Mouse (Mus musculus): ENCODE data around the gene Prkcb.

The Prkcb gene

GRCm38 (mm10) chr7:122395976-122396315 is 107.4 kb downstream of the Prkcb start:
- in situ Hi-C loops (cut with MboI, MseI): loop anchor here (5.0 kb wide), 1 partner anchor 526 kb away; no protein-coding TSS in a partner anchor

GRCm38 (mm10) chr7:122397699-122398098 is 109.1 kb downstream of the Prkcb start:
- in situ Hi-C loops (cut with MboI, MseI): loop anchor here (5.0 kb wide), 1 partner anchor 525 kb away; no protein-coding TSS in a partner anchor

- in situ Hi-C loops (cut with MboI, MseI): no loop called here
Observed at GRCm38 (mm10) chr7:122402041-122402440, 113.5 kb downstream of the Prkcb start.

GRCm38 (mm10) chr7:122403343-122403742 is 114.8 kb downstream of the Prkcb start:
- in situ Hi-C loops (cut with MboI, MseI): no loop called here

GRCm38 (mm10) chr7:122404571-122405393 is 116.2 kb downstream of the Prkcb start:
- in situ Hi-C loops (cut with MboI, MseI): no loop called here

GRCm38 (mm10) chr7:122406625-122407024 is 118.1 kb downstream of the Prkcb start:
- in situ Hi-C loops (cut with MboI, MseI): no loop called here

GRCm38 (mm10) chr7:122409945-122410344 is 121.4 kb downstream of the Prkcb start:
- in situ Hi-C loops (cut with MboI, MseI): no loop called here

GRCm38 (mm10) chr7:122410873-122411272 is 122.3 kb downstream of the Prkcb start:
- in situ Hi-C loops (cut with MboI, MseI): no loop called here

GRCm38 (mm10) chr7:122413231-122413630 is 124.7 kb downstream of the Prkcb start:
- in situ Hi-C loops (cut with MboI, MseI): no loop called here

GRCm38 (mm10) chr7:122414146-122414545 is 125.6 kb downstream of the Prkcb start:
- in situ Hi-C loops (cut with MboI, MseI): no loop called here

- in situ Hi-C loops (cut with MboI, MseI): no loop called here
Observed at GRCm38 (mm10) chr7:122414608-122415007, 126.1 kb downstream of the Prkcb start.

GRCm38 (mm10) chr7:122415387-122415786 is 126.8 kb downstream of the Prkcb start:
- in situ Hi-C loops (cut with MboI, MseI): no loop called here

GRCm38 (mm10) chr7:122415904-122416303 is 127.4 kb downstream of the Prkcb start:
- in situ Hi-C loops (cut with MboI, MseI): no loop called here

- in situ Hi-C loops (cut with MboI, MseI): no loop called here
Observed at GRCm38 (mm10) chr7:122418551-122418950, 130.0 kb downstream of the Prkcb start.

- in situ Hi-C loops (cut with MboI, MseI): no loop called here
Observed at GRCm38 (mm10) chr7:122423816-122424215, 135.3 kb downstream of the Prkcb start.

- in situ Hi-C loops (cut with MboI, MseI): no loop called here
Observed at GRCm38 (mm10) chr7:122429134-122429533, 140.6 kb downstream of the Prkcb start.

- in situ Hi-C loops (cut with MboI, MseI): no loop called here
Observed at GRCm38 (mm10) chr7:122432401-122432800, 143.8 kb downstream of the Prkcb start.

- in situ Hi-C loops (cut with MboI, MseI): no loop called here
Observed at GRCm38 (mm10) chr7:122433377-122433776, 144.8 kb downstream of the Prkcb start.

GRCm38 (mm10) chr7:122434941-122435340 is 146.4 kb downstream of the Prkcb start:
- in situ Hi-C loops (cut with MboI, MseI): no loop called here

- in situ Hi-C loops (cut with MboI, MseI): no loop called here
Observed at GRCm38 (mm10) chr7:122435561-122435960, 147.0 kb downstream of the Prkcb start.

- in situ Hi-C loops (cut with MboI, MseI): no loop called here
Observed at GRCm38 (mm10) chr7:122437390-122437789, 148.8 kb downstream of the Prkcb start.

GRCm38 (mm10) chr7:122445056-122445455 is 156.5 kb downstream of the Prkcb start:
- in situ Hi-C loops (cut with MboI, MseI): no loop called here

GRCm38 (mm10) chr7:122452671-122453070 is 164.1 kb downstream of the Prkcb start:
- in situ Hi-C loops (cut with MboI, MseI): no loop called here
